Mouse (Mus musculus) megakaryocyte, embryonic 14.5 days (primary cell): Measurements from ENCODE around the gene Cracr2b.

Source experiments
- FLI1 ChIP-seq: IDR thresholded peaks from 2 replicates; pipeline ENCODE4 v1.6.1; 2012; ENCODE audit warnings: low read length, inconsistent platforms, mixed read lengths
- GATA1 ChIP-seq: IDR thresholded peaks from 3 replicates; pipeline ENCODE4 v1.6.1; 2012; ENCODE audit warnings: mixed read lengths, low read length, inconsistent platforms, borderline replicate concordance

- TF ChIP-seq GATA1 (no peak), FLI1 (no peak)
Measured at GRCm38 (mm10) chr7:141485186-141485585, 24.3 kb downstream of the Cracr2b start.
